In the genomic region with DNA sequence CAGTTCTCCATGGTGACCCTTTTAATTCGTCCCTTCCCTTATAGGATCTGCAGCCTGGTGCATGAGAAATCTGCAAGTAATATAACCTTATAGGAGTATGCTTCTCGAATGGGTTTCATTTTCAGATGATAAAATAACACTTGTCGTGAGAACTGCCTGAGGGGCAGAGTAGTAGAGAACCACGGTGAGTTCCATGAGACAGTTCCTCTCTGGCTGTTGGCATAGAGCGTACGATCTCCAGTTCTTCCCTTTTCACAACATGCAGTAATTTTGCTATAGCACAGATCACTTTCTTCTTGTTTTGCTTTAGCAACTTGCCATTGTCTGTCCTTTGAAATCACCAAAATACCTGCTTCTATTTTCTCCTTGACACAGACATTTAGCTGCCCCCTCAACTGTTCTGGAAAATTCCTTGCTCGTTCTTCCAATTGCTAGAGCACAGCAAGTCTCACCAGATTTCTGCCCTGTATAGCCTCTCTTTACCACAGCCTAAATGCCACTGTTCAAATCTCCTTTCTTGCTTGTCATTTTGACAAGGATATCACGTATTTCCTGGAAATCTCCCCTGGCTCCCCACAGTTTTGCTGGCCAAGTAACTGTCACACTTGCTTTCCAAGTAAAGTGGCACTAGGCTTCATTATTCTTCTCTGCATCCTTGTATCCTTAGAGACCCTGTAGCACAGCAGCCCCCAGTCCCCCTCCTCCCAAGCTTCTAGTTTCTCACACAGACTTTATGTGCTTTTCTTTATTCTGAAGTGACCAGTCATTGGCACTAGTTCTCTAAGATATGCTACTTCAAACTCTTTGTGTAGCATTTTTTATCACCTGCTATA, we compare ENCODE assay signal across 19 mouse cellular contexts. TPM values are rescaled to one million over a fixed set of nuclear protein-coding genes. Genes with fewer than 3 reads are reported as not detected.
DNase-seq lines count a peak whose midpoint lies in the region; ATAC-seq and TF ChIP-seq lines count a peak whose summit lies in the region.
"Had no signal": no experiment of that assay in that cellular context is flagged by ENCODE, and none has a peak within 500 bp of the region (broad histone marks: within the 10 kb centered on the region; RNA-seq: fewer than 3 reads in every experiment).

No protein-coding gene starts in this region.

- no peak overlapping the region for H3K4me2 ChIP-seq in forebrain, embryonic 15.5 days (replicated peaks)
- H3K4me2 ChIP-seq in midbrain, embryonic 16.5 days (ENCODE audit: low read length): no peak overlapping the region
- H3K4me2 ChIP-seq: heart, embryonic 13.5 days had no signal

- 73% methylated on average over 8 of the region's 8 CpGs for WGBS in forebrain, embryonic 15.5 days
- 85% methylated on average over 8 of the region's 8 CpGs for WGBS in forebrain, embryonic 10.5 days
- 68% methylated on average over 8 of the region's 8 CpGs for WGBS in midbrain, embryonic 16.5 days

- no peak overlapping the region for H3K9ac ChIP-seq in forebrain, embryonic 15.5 days (replicated peaks)
- no peak overlapping the region for H3K9ac ChIP-seq in midbrain, embryonic 16.5 days (ENCODE audit: low read depth, low read length)
- H3K9ac ChIP-seq: heart, embryonic 13.5 days had no signal

- intact Hi-C loops in left cerebral cortex, adult 2 months (cut with DNase I): no loop called here
- intact Hi-C loops in left cerebral cortex, postnatal 10 days (cut with DNase I): no loop called here

- no peaks in the 10 kb centered on the region for H3K27me3 ChIP-seq in forebrain, embryonic 15.5 days
- no peaks in the 10 kb centered on the region for H3K27me3 ChIP-seq in forebrain, embryonic 10.5 days (ENCODE audit: poor library complexity, severe bottlenecking)
- no peaks in the 10 kb centered on the region for H3K27me3 ChIP-seq in midbrain, embryonic 16.5 days (ENCODE audit: control insufficient read depth, insufficient read depth, low read depth, low read length)
- H3K27me3 ChIP-seq: heart, embryonic 13.5 days had no signal

- H3K36me3 ChIP-seq in forebrain, embryonic 15.5 days: no peaks in the 10 kb centered on the region
- no peaks in the 10 kb centered on the region for H3K36me3 ChIP-seq in forebrain, embryonic 10.5 days (replicated peaks)
- no peaks in the 10 kb centered on the region for H3K36me3 ChIP-seq in midbrain, embryonic 16.5 days (ENCODE audit: control insufficient read depth, insufficient read depth, low read length)
- H3K36me3 ChIP-seq: embryonic facial prominence, embryonic 10.5 days; heart, embryonic 13.5 days had no signal

- H3K9me3 ChIP-seq in forebrain, embryonic 15.5 days: no peaks in the 10 kb centered on the region
- no peaks in the 10 kb centered on the region for H3K9me3 ChIP-seq in forebrain, embryonic 10.5 days
- no peaks in the 10 kb centered on the region for H3K9me3 ChIP-seq in midbrain, embryonic 16.5 days (replicated peaks; ENCODE audit: control insufficient read depth, low read length, poor library complexity, severe bottlenecking)
- H3K9me3 ChIP-seq: embryonic facial prominence, embryonic 10.5 days; heart, embryonic 13.5 days had no signal

- no peak overlapping the region for H3K4me3 ChIP-seq in forebrain, embryonic 15.5 days
- H3K4me3 ChIP-seq in forebrain, embryonic 10.5 days: no peak overlapping the region
- H3K4me3 ChIP-seq in left cerebral cortex, adult 2 months: 0 out of 2 replicates have a peak overlapping the region, but pooled peaks have one; percentile 9
- H3K4me3 ChIP-seq in midbrain, embryonic 16.5 days (ENCODE audit: low read depth, low read length): no peak overlapping the region
- H3K4me3 ChIP-seq: embryonic facial prominence, embryonic 10.5 days; heart, embryonic 13.5 days had no signal

- no peak for DNase-seq in forebrain, embryonic 10.5 days (ENCODE audit: extremely low spot score, low spot score)
- DNase-seq in left cerebral cortex, adult 2 months (ENCODE audit: extremely low spot score in 1 of 2, low spot score in 2 of 2): no peak
- no peak for DNase-seq in left cerebral cortex, postnatal 10 days (ENCODE audit: extremely low spot score in 1 of 2, low spot score in 2 of 2)
- DNase-seq in layer of hippocampus, postnatal 25 days (ENCODE audit: extremely low spot score in 1 of 2, low spot score in 1 of 2): no peak
- DNase-seq in gastrocnemius, postnatal 25 days: no peak
- DNase-seq: cerebellum, adult 11 months; cerebellum, postnatal 14 days; heart, postnatal 4 days; kidney, adult 11 months; kidney, postnatal 14 days; lung, adult 18-20 months; thymus, postnatal 4 days had no signal

- peak; percentile 58; the same call in 1 of the 2 replicates for ATAC-seq in forebrain, embryonic 15.5 days (replicated peaks)
- peak; percentile 51 for ATAC-seq in granulocyte monocyte progenitor cell, adult 5-6 weeks (replicated peaks; ENCODE audit: poor library complexity, severe bottlenecking)
- peak; percentile 81 for ATAC-seq in midbrain, embryonic 16.5 days

- peaks cover 8% of the 10 kb centered on the region for H3K4me1 ChIP-seq in forebrain, embryonic 15.5 days
- H3K4me1 ChIP-seq in forebrain, embryonic 10.5 days: no peaks in the 10 kb centered on the region
- H3K4me1 ChIP-seq in midbrain, embryonic 16.5 days (ENCODE audit: control insufficient read depth, insufficient read depth, low read length): peaks cover 8% of the 10 kb centered on the region
- H3K4me1 ChIP-seq: embryonic facial prominence, embryonic 10.5 days; heart, embryonic 13.5 days had no signal

- no peak for TF ChIP-seq CTCF in left cerebral cortex, adult 2 months (IDR thresholded peaks at IDR 0.05)

- 0 out of 2 replicates have a peak overlapping the region, but pooled peaks have one; percentile 1 for H3K27ac ChIP-seq in forebrain, embryonic 15.5 days (replicated peaks)
- H3K27ac ChIP-seq in forebrain, embryonic 10.5 days: no peak overlapping the region
- H3K27ac ChIP-seq in left cerebral cortex, adult 2 months: peak overlapping the region; percentile 53; the same call in 1 of the 2 replicates
- H3K27ac ChIP-seq in midbrain, embryonic 16.5 days (ENCODE audit: low read length): no peak overlapping the region
- H3K27ac ChIP-seq: embryonic facial prominence, embryonic 10.5 days; heart, embryonic 13.5 days had no signal

RNA-seq across cellular contexts. Expression of a gene that starts 16.8 kb away (rescaled TPM):
- polyA plus RNA-seq in forebrain, embryonic 15.5 days (2015; fragmentation: Nextera tagmentation; extraction: Ambion mirVana): 95.5 and 96.9 TPM in 2 replicates
- polyA plus RNA-seq in forebrain, embryonic 10.5 days (2016; fragmentation: Nextera tagmentation; extraction: Ambion mirVana): 0.33 and 1.6 TPM in 2 replicates
- total RNA-seq in left cerebral cortex, adult 2 months (2021): 100 to 1,000 TPM; 122 to 126 TPM
- 100 to 1,000 TPM; 311 to 349 TPM for total RNA-seq in left cerebral cortex, postnatal 10 days (2021)
- total RNA-seq in granulocyte monocyte progenitor cell, adult 5-6 weeks (2014; fragmentation: Nextera tagmentation): not detected in 2 replicates
- not detected in 2 replicates for total RNA-seq in granulocyte monocyte progenitor cell, adult 5-6 weeks (2017)
- polyA plus RNA-seq in midbrain, embryonic 16.5 days (2015; fragmentation: Nextera tagmentation; extraction: Ambion mirVana): 178 and 202 TPM in 2 replicates
- total RNA-seq in layer of hippocampus, postnatal 25 days (2021): 100 to 1,000 TPM; 162 to 167 TPM
- total RNA-seq in gastrocnemius, postnatal 25 days (2021): under 1 TPM; 0.31 to 0.38 TPM
- total RNA-seq: MEL had no signal
- polyA plus RNA-seq: liver, adult 2 months had no signal

Comparison
In these comparisons a context has a peak if more than half of its experiments do, and no peak if none do; other contexts are left out.
1. H3K27ac ChIP-seq: peak in forebrain, embryonic 15.5 days (single experiment) and left cerebral cortex, adult 2 months (single experiment); none in forebrain, embryonic 10.5 days (single experiment) and midbrain, embryonic 16.5 days (single experiment).
2. RNA of a gene that starts 16.8 kb away (total RNA-seq): 311 to 349 TPM in left cerebral cortex, postnatal 10 days, 162 to 167 TPM in layer of hippocampus, postnatal 25 days and 122 to 126 TPM in left cerebral cortex, adult 2 months; 0.31 to 0.38 TPM in gastrocnemius, postnatal 25 days and not detected in granulocyte monocyte progenitor cell, adult 5-6 weeks; every median in the first group is over 10 times any median in the second.
3. Peak in every context shown above with its lines, with median percentiles within 50 percentile points of each other: ATAC-seq.